Mouse (Mus musculus) erythroblast, embryonic 14.5 days (primary cell): ENCODE data around the gene Ctdspl2. TPM values are rescaled to one million over a fixed set of nuclear protein-coding genes. Genes with fewer than 3 reads are reported as not detected.
"Not testable (repeated sequence)": the region's sequence is repeated elsewhere in the genome, so short reads cannot be mapped to it uniquely, and the experiment has no call there.

ENCODE experiments used
- H3K27me3 ChIP-seq: 2 replicates; pipeline ENCODE4 v1.6.1; 2012; ENCODE audit warnings: inconsistent platforms; ENCODE audit not compliant: control insufficient read depth
- H3K36me3 ChIP-seq: 2 replicates; pipeline ENCODE4 v1.6.1; 2012; ENCODE audit warnings: mild to moderate bottlenecking, inconsistent platforms; ENCODE audit not compliant: control insufficient read depth
- H3K4me1 ChIP-seq: 2 replicates; pipeline ENCODE4 v1.6.1; 2012; ENCODE audit warnings: inconsistent platforms; ENCODE audit not compliant: control insufficient read depth
- H3K4me3 ChIP-seq: replicated peaks from 2 replicates; pipeline ENCODE3; 2012; ENCODE audit warnings: moderate library complexity, mild to moderate bottlenecking, inconsistent platforms
- H3K9me3 ChIP-seq: 2 replicates; pipeline ENCODE4 v1.6.1; 2012; ENCODE audit warnings: low read length, inconsistent platforms, mixed read lengths; ENCODE audit not compliant: control insufficient read depth
- GATA1 ChIP-seq: IDR thresholded peaks from 2 replicates; pipeline ENCODE4 v1.6.1; 2012; ENCODE audit warnings: low read length, inconsistent platforms, mixed read lengths
- TAL1 ChIP-seq: IDR thresholded peaks from 3 replicates; pipeline ENCODE4 v1.6.1; 2012; ENCODE audit warnings: low read length, inconsistent platforms, mixed read lengths
- polyA plus RNA-seq: library from polyadenylated mRNA; stranded (reverse); fragments of >175 nt; gene quantifications from 2 replicates; pipeline ENCODE4 v1.2.3, GENCODE M21; 2012

Gene Ctdspl2
- polyA plus RNA-seq, result 0.12 and 0.15 TPM in 2 replicates

DNA sequence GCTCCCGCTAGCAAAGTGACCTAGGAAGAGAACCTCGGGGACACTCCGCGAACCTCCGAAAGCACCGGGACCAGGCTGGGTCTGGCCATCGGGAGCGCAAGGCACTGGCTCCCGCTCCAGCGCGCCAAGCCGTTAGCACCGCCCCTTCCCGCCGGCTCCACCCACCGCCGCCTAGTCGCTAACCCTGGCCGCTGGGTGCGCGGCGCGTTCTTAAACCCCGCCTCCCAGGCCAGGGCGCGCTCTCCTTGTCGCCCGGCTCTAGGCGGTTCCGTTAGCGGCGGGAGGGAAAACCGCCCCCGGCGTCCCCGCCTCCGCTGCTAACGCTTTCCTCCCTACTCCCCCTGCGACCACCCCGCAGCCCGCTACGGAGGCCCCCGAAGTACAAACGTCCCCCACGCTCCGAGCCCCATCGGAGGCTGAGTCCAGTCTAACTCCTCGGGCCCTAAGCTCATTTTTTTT lies at the start of gene Ctdspl2, which contains the start of gene Mageb3:
Ctdspl2 (plus strand) TSS at position 237 of the 459 bp plus-strand sequence.
Mageb3 (minus strand) TSS at position 328 of the 459 bp plus-strand sequence.
- Histone ChIP-seq H3K4me1 (peaks cover 27% of the 10 kb centered on the region), H3K27me3 (no peaks in the 10 kb centered on the region), H3K9me3 (no peaks in the 10 kb centered on the region), H3K36me3 (peaks cover 20% of the 10 kb centered on the region), H3K4me3 (peak within 1 kb of the TSS; percentile 82)
- no peak for TF ChIP-seq TAL1
- TF ChIP-seq GATA1, result no peak

DNA sequence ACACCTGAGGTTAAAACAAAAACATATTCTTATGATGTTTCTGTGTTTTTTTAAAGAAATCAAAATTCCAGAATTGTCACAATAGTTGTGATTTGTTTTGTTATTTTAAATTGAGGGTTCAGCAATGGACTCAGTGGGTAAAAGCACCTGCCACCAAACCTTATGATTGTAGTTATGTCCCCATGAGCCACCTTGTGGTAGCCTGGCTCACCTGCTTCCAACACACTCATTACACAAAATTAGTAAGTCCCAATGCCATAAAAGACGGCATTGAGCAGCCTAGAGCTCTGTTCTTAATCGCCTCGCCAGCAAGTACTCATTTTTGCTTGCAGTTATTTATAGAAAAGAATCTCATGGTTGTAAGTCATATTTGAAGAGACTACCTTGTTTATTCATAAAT lies 45.8 kb upstream of the Ctdspl2 start:
- H3K9me3 ChIP-seq, result no peaks in the 10 kb centered on the region
- no peaks in the 10 kb centered on the region for H3K4me1 ChIP-seq
- H3K36me3 ChIP-seq, result peaks cover 2% of the 10 kb centered on the region; the same call in 1 of the 2 replicates
- H3K27me3 ChIP-seq, result no peaks in the 10 kb centered on the region
- no peak for TF ChIP-seq GATA1
- no peak for TF ChIP-seq TAL1
- H3K4me3 ChIP-seq, result no peak overlapping the region

DNA sequence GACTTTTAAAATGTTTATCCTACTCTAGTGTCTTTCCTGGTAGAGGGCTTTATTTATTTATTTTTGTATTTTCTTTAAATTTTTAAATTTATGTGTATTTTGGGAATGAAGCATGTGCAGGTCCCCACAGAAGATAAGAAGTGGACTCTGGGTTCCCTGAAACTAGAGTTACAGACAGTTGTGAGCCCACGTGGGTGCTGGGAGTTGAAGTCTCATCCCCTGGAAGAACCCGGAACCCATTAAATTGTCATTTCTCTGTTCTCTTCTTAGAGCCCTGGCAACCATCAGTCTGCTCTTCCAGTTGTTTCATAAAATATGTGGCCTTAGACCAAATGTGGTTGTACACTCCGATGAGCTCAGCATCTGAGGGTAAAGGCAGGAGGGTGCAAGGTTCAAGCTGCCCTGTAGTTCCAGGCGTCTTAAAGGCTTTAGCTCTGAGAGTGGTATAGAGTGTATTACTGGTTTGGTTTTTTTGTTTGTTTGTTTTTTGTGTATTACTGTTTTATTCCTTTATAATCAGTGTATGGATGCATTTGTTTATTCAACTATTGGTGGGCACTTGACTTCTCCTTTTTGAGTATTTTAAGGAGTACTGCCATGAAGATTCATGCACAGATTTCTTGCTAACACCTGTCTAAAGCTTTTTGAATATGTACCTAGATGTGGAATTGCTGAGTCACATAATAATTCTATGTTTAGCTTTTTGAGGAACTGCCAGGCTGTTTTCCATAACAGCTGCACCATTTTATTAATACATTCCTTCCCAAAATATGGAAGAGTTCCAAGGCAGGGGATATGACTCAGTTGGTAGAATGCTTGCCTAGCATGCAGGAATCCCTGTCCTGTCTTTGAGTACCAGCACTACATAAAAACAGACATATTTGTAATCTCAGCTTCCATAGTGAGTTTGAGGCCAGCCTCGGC lies 39.5 kb upstream of the Ctdspl2 start:
- H3K4me3 ChIP-seq, result no peak overlapping the region
- TF ChIP-seq TAL1 (no peak), GATA1 (no peak)
- H3K27me3 ChIP-seq, result no peaks in the 10 kb centered on the region
- H3K36me3 ChIP-seq, result no peaks in the 10 kb centered on the region; the same call in none of the 2 replicates
- H3K4me1 ChIP-seq, result no peaks in the 10 kb centered on the region; the same call in 1 of the 2 replicates
- no peaks in the 10 kb centered on the region for H3K9me3 ChIP-seq

DNA sequence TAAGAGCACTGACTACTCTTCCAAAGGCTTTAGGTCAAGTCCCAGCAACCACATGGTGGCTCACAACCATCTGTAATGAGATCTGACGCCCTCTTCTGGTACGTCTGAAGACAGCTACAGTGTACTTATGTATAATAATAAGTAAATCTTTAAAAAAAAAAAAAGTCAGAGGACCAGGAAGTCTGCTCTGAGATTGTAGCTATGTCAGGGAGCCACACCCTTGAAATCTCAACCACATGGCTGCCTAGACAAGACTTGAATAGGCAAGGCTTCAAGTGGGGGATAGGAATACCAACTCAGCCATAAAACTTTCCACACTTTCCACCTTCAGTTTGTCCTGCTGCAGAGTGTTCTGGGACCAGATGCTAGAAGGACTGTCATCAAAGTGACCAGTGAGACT lies 18.2 kb upstream of the Ctdspl2 start:
- H3K36me3 ChIP-seq, H3K27me3 ChIP-seq, H3K4me3 ChIP-seq, H3K9me3 ChIP-seq, H3K4me1 ChIP-seq: not testable (repeated sequence)

DNA sequence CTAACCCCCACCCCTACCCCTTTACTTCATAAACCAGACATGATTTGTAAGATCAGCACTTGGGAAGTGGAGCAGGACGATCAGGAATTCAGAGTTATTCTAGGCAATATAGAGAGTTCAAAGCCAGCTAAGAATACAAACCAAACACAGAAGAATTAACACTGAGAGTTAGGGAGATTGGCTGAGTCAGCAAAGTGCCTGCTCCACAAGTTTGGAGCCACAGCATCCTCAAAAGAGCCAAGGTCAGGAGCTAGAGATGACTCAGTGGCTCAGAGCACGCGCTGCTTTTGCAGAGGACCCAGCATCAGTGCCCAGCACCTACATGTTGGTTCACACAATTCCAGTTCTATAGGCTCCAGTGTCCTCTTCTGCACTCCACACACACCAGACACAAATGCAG lies 12.4 kb upstream of the Ctdspl2 start:
- Histone ChIP-seq H3K9me3 (no peaks in the 10 kb centered on the region), H3K27me3 (no peaks in the 10 kb centered on the region), H3K36me3 (no peaks in the 10 kb centered on the region), H3K4me3 (no peak overlapping the region), H3K4me1 (peaks cover 3% of the 10 kb centered on the region)
- TF ChIP-seq TAL1, result no peak
- no peak for TF ChIP-seq GATA1

DNA sequence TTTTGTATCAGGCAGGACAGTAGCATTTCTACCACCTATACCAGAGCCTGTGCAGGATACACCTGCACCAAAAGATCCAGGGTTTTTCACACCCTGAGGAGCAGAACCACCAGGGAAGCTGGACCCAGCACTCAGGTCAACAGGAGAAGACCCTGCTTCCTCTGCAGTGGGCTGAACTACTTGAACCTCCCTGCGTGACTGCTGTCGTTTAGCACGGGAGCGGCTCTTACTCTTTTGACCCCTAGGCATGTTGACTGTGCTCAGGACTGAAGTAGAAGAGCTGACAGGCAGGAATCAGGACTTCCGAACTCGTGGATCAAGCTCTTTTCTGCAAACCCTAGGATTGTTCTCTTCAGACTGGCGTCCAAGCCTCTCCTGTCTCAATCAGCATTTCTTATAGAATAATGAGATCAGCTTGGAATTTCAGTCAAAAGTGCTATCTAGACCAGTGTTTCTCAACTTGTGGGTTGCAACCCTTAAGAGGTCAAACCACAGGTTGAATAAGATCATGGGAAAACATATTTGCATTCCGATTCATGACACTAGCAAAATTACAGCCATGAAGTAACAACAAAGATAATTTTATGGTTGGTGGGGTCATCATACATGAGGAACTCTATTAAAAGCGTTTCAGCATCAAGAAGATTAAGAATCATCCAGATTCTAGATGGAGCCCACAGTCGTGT lies 687 bp upstream of the Ctdspl2 start:
- Histone ChIP-seq H3K9me3 (no peaks in the 10 kb centered on the region), H3K4me3 (peak overlapping the region; percentile 82), H3K27me3 (no peaks in the 10 kb centered on the region), H3K36me3 (peaks cover 14% of the 10 kb centered on the region), H3K4me1 (peaks cover 27% of the 10 kb centered on the region)
- no peak for TF ChIP-seq TAL1
- no peak for TF ChIP-seq GATA1

DNA sequence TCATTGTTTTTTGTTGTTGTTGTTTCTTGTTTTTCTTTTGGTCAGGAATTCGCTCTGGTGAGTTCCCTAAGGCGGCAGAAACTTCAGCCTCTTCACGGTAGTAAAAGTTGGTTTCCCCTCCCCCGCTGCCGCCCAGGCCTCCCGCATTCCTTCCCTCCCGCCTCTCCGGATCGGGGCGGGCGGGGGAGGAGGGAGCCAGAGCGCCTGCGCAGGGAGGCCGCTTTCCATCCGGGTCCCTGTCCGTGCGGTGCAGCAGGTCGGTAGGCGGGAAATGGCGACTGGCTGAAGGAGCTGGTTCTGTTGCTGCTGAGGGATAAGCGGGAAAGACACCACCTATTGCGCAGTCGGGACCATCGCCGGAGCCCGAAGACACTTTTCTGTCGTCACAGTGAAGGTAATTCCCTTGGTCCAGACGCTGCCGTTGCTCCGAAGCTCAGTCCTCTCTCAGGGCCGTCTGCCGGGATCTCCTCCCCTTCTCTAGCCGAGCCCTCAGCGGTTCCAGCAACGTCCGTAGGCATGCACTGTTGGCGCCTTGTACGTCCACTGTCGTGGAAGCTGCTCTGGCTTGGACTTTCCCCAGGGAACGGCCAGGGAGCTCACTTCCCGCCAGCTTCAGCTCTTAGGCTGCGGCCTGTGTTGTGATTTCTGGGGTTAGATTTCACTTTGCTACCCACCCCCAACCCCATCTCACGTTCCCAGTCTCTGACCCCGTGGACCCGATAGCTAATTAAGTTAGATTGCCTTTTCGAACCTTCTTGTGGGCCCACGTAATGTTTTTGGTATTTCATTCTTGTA lies 620 bp downstream of the Ctdspl2 start:
- TF ChIP-seq TAL1 (no peak), GATA1 (no peak)
- no peaks in the 10 kb centered on the region for H3K9me3 ChIP-seq
- H3K36me3 ChIP-seq, result peaks cover 26% of the 10 kb centered on the region
- H3K4me1 ChIP-seq, result peaks cover 27% of the 10 kb centered on the region
- no peaks in the 10 kb centered on the region for H3K27me3 ChIP-seq
- H3K4me3 ChIP-seq, result peak overlapping the region; percentile 82

DNA sequence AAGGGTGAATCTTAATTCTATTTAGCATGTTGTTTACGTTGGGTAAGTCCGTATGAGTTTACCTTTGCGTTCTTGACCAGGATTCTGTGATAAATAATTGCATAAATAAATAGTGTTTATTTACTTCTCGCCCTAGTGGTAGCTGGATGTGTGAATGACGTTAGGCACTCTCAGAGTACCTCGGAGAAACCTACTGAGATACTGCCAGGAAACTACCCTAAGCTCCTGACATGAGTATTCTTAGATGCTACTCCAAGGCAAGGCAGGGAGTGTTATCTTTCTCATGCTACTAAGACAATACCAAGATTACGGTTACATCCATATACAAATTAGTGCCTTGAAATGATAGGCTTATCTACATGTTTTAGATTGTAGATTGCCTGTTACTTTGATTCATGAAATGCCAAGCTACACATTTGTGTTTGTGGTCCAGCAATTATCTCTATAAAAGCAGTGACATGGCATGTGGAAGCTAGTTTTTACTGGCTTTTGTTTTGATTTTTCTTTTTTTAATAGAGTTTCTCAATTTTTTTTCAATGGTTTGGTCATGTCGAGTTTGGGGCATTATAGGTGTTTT lies 1.5 kb downstream of the Ctdspl2 start:
- no peaks in the 10 kb centered on the region for H3K9me3 ChIP-seq
- H3K27me3 ChIP-seq, result no peaks in the 10 kb centered on the region
- H3K36me3 ChIP-seq, result peaks cover 33% of the 10 kb centered on the region
- H3K4me3 ChIP-seq, result peak overlapping the region; percentile 82
- H3K4me1 ChIP-seq, result peaks cover 27% of the 10 kb centered on the region
- TF ChIP-seq TAL1 (no peak), GATA1 (no peak; the same call in 1 of the 2 replicates)
